Mouse (Mus musculus) testis, postnatal 14 days (tissue): ENCODE data around the gene Msrb3.

Experiments used
- DNase-seq: peaks from one replicate; pipeline ENCODE4 v3.0.0; 2021; ENCODE audit warnings: low spot score

Msrb3 gene

GRCm38 (mm10) chr10:120748156-120748555 lies 150.7 kb downstream of the Msrb3 start:
- DNase-seq = no peak

- peak; percentile 40 for DNase-seq
These were observed 153.6 kb downstream of the Msrb3 start for GRCm38 (mm10) chr10:120745138-120745856.

- no peak for DNase-seq
These were observed 154.3 kb downstream of the Msrb3 start for GRCm38 (mm10) chr10:120744441-120745137.

GRCm38 (mm10) chr10:120736508-120737069 lies 162.3 kb downstream of the Msrb3 start:
- DNase-seq = no peak

GRCm38 (mm10) chr10:120735722-120736507 lies 163.0 kb downstream of the Msrb3 start:
- DNase-seq = no peak

- DNase-seq = no peak
These were observed 164.5 kb downstream of the Msrb3 start for GRCm38 (mm10) chr10:120734364-120734763.
